Mouse (Mus musculus): ENCODE measurements around the gene Olfr288. TPM values are rescaled to one million over a fixed set of nuclear protein-coding genes. Genes with fewer than 3 reads are reported as not detected.
A peak's percentile ranks its signal among the peaks of the same experiment; 100 is the strongest.

Olfr288 gene
- polyA plus RNA-seq, 1 experiment from 2014 or later, result not detected

DNA sequence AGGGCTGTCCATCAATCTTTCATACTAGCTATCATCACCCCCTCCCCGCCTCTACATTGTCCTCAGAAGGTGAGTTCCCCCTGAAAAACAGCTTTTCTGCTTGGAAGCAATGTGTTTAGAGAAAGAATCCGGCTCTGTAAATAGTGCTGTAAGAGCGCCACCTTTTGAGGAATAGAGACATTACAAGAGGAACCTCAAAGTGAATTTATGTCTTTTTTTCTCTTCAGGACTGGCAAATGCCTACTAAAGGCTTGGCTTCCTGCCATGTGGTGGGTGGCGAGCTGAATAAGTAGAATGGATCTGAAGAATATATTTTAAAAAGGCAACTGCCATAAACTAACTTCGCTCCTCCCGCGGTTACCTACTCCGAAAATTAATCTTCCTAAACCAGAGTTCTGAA lies 21.5 kb downstream of the Olfr288 start:
- Histone ChIP-seq H3K9ac (ENCODE audit: low read length) (no peak overlapping the region), H3K9me3 (ENCODE audit: control insufficient read depth, low read length) (no peaks in the 10 kb centered on the region), H3K27ac (replicated peaks in 1 of 2; ENCODE audit: control insufficient read depth in 1 of 2, insufficient read depth in 1 of 2, low read depth in 2 of 2, low read length in 2 of 2) (no peak overlapping the region), H3K4me2 (ENCODE audit: low read length) (no peak overlapping the region), H3K4me1 (ENCODE audit: control insufficient read depth in 2 of 2, insufficient read depth in 2 of 2, low read length in 2 of 2) (no peaks in the 10 kb centered on the region), H3K27me3 (ENCODE audit: control insufficient read depth, insufficient read depth, low read length) (peaks cover 30% of the 10 kb centered on the region), H3K36me3 (ENCODE audit: control insufficient read depth, insufficient read depth, low read length) (no peaks in the 10 kb centered on the region), H3K4me3 (ENCODE audit: control insufficient read depth in 1 of 2, insufficient read depth in 1 of 2, low read depth in 1 of 2, low read length in 2 of 2) (no peak overlapping the region)
- 43% methylated on average over 8 of the region's 8 CpGs for WGBS
- no peak for ATAC-seq (ENCODE audit: insufficient number of reproducible peaks, insufficient read depth, low FRiP score, low read depth)

DNA sequence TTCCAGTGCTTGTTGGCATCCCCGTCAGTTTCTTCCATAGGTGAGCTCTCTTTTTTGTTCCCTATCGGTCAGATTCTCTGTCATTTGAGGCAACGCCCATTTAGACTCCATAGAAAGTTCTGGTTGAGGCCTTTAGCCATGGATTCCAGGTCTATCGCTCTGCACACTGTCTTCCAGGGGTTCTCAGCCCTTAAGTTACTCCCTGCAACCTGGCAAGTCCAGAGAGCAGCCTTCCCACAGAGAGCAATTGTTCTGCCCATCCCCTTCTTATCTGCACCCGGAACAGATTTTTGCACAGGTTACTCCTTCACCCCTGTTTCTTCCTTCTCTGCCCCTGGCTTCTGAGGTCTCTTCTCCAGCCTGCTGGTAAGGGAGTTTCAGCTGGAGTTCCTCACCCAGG lies 23.2 kb downstream of the Olfr288 start:
- peaks cover 0 to 3% of the 10 kb centered on the region in 2 experiments; a peak in 1 of 4 replicates for H3K4me1 ChIP-seq (ENCODE audit: control insufficient read depth in 2 of 2, insufficient read depth in 2 of 2, low read length in 2 of 2)
- ATAC-seq (ENCODE audit: insufficient number of reproducible peaks, insufficient read depth, low FRiP score, low read depth), result no peak
- no peak overlapping the region for H3K9ac ChIP-seq (ENCODE audit: low read length)
- H3K4me3 ChIP-seq (ENCODE audit: control insufficient read depth in 1 of 2, insufficient read depth in 1 of 2, low read depth in 1 of 2, low read length in 2 of 2), result no peak overlapping the region
- H3K4me2 ChIP-seq (ENCODE audit: low read length), result no peak overlapping the region
- no peaks in the 10 kb centered on the region for H3K9me3 ChIP-seq (ENCODE audit: control insufficient read depth, low read length)
- peaks cover 45% of the 10 kb centered on the region for H3K27me3 ChIP-seq (ENCODE audit: control insufficient read depth, insufficient read depth, low read length)
- H3K36me3 ChIP-seq (ENCODE audit: control insufficient read depth, insufficient read depth, low read length), result no peaks in the 10 kb centered on the region
- H3K27ac ChIP-seq (replicated peaks in 1 of 2; ENCODE audit: control insufficient read depth in 1 of 2, insufficient read depth in 1 of 2, low read depth in 2 of 2, low read length in 2 of 2), result no peak overlapping the region
- WGBS, result 63% methylated on average over 5 of the region's 5 CpGs

DNA sequence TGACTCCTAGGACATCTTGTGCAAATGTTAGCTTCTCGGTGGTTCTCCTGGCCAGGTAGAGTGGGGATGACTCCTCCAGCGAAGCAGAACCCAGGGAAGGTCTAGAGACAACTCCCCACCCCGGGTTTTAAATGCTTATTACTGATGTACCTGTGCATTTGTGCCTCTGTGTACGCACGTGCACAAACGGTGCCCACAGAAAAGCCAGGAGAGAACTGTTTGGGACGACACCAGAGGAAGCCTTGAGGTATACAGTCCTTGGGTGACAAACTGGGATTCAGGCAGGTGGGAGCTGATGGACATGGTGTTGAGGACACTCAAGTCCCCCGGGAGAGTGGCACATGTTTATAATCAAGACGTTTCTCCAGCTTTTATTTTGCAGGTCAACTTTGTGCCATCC lies 24.4 kb downstream of the Olfr288 start:
- Histone ChIP-seq H3K4me1 (ENCODE audit: control insufficient read depth in 2 of 2, insufficient read depth in 2 of 2, low read length in 2 of 2) (peaks cover 0 to 7% of the 10 kb centered on the region in 2 experiments), H3K9me3 (ENCODE audit: control insufficient read depth, low read length) (no peaks in the 10 kb centered on the region), H3K4me2 (ENCODE audit: low read length) (no peak overlapping the region), H3K27ac (replicated peaks in 1 of 2; ENCODE audit: control insufficient read depth in 1 of 2, insufficient read depth in 1 of 2, low read depth in 2 of 2, low read length in 2 of 2) (no peak overlapping the region), H3K27me3 (ENCODE audit: control insufficient read depth, insufficient read depth, low read length) (peaks cover 54% of the 10 kb centered on the region), H3K4me3 (ENCODE audit: control insufficient read depth in 1 of 2, insufficient read depth in 1 of 2, low read depth in 1 of 2, low read length in 2 of 2) (no peak overlapping the region), H3K36me3 (ENCODE audit: control insufficient read depth, insufficient read depth, low read length) (no peaks in the 10 kb centered on the region), H3K9ac (ENCODE audit: low read length) (no peak overlapping the region)
- WGBS, result 68% methylated on average over 9 of the region's 9 CpGs
- no peak for ATAC-seq (ENCODE audit: insufficient number of reproducible peaks, insufficient read depth, low FRiP score, low read depth)

DNA sequence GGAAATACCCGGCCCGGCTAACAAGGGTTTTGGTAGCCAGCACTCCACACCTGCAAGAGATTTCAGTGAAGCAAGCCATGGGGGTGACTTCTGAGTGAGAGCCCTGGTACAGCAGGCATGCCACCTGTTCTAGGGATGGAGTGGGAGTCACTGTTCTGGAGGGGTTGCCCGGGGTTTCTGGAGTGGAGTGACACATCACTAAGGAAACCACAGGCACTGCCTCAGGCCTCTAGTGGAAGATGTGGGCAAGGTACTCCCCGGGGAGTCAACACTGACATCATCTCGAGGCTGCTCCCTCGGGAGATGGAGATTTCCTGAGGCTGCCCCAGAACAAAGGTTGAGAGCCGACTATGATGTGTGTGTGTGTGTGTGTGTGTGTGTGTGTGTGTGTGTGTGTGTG lies 25.0 kb downstream of the Olfr288 start:
- Histone ChIP-seq H3K4me1 (ENCODE audit: control insufficient read depth in 2 of 2, insufficient read depth in 2 of 2, low read length in 2 of 2) (peaks cover 0 to 7% of the 10 kb centered on the region in 2 experiments), H3K36me3 (ENCODE audit: control insufficient read depth, insufficient read depth, low read length) (no peaks in the 10 kb centered on the region), H3K27me3 (ENCODE audit: control insufficient read depth, insufficient read depth, low read length) (peaks cover 59% of the 10 kb centered on the region), H3K4me3 (ENCODE audit: control insufficient read depth in 1 of 2, insufficient read depth in 1 of 2, low read depth in 1 of 2, low read length in 2 of 2) (no peak overlapping the region), H3K27ac (replicated peaks in 1 of 2; ENCODE audit: control insufficient read depth in 1 of 2, insufficient read depth in 1 of 2, low read depth in 2 of 2, low read length in 2 of 2) (no peak overlapping the region), H3K9me3 (ENCODE audit: control insufficient read depth, low read length) (no peaks in the 10 kb centered on the region), H3K4me2 (ENCODE audit: low read length) (no peak overlapping the region), H3K9ac (ENCODE audit: low read length) (no peak overlapping the region)
- ATAC-seq (ENCODE audit: insufficient number of reproducible peaks, insufficient read depth, low FRiP score, low read depth), result no peak
- 30% methylated on average over 7 of the region's 7 CpGs for WGBS

DNA sequence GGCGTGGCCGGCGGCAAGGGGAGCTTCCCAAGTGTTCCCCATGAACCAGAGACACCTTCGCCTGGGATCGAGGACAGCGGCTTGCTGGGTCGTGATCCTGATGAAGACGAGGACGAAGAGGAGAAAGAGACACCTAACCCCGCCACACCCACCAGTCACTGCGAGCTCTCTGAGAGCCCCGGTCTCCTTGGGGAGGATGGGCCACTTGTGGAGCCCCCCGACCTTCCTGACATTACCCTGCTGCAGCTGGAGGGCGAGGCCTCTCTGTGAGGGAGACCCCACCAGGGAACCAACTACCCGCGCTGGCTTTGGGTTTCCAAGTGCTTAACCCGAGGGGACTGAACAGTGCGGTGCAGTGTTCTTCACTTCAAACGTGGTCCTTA lies 26.7 kb downstream of the Olfr288 start:
- H3K9ac ChIP-seq (ENCODE audit: low read length), result no peak overlapping the region
- no peaks in the 10 kb centered on the region for H3K9me3 ChIP-seq (ENCODE audit: control insufficient read depth, low read length)
- peaks cover 0 to 7% of the 10 kb centered on the region in 2 experiments for H3K4me1 ChIP-seq (ENCODE audit: control insufficient read depth in 2 of 2, insufficient read depth in 2 of 2, low read length in 2 of 2)
- H3K4me2 ChIP-seq (ENCODE audit: low read length), result peak overlapping the region; percentile 92
- no peaks in the 10 kb centered on the region for H3K36me3 ChIP-seq (ENCODE audit: control insufficient read depth, insufficient read depth, low read length)
- H3K4me3 ChIP-seq (ENCODE audit: control insufficient read depth in 1 of 2, insufficient read depth in 1 of 2, low read depth in 1 of 2, low read length in 2 of 2), result peak overlapping the region; percentile 48 to 51; a peak in 3 of 4 replicates
- 12% methylated on average over 19 of the region's 19 CpGs for WGBS
- H3K27ac ChIP-seq (replicated peaks in 1 of 2; ENCODE audit: control insufficient read depth in 1 of 2, insufficient read depth in 1 of 2, low read depth in 2 of 2, low read length in 2 of 2), result no peak overlapping the region
- peaks cover 60% of the 10 kb centered on the region for H3K27me3 ChIP-seq (ENCODE audit: control insufficient read depth, insufficient read depth, low read length)
- no peak for ATAC-seq (ENCODE audit: insufficient number of reproducible peaks, insufficient read depth, low FRiP score, low read depth)

DNA sequence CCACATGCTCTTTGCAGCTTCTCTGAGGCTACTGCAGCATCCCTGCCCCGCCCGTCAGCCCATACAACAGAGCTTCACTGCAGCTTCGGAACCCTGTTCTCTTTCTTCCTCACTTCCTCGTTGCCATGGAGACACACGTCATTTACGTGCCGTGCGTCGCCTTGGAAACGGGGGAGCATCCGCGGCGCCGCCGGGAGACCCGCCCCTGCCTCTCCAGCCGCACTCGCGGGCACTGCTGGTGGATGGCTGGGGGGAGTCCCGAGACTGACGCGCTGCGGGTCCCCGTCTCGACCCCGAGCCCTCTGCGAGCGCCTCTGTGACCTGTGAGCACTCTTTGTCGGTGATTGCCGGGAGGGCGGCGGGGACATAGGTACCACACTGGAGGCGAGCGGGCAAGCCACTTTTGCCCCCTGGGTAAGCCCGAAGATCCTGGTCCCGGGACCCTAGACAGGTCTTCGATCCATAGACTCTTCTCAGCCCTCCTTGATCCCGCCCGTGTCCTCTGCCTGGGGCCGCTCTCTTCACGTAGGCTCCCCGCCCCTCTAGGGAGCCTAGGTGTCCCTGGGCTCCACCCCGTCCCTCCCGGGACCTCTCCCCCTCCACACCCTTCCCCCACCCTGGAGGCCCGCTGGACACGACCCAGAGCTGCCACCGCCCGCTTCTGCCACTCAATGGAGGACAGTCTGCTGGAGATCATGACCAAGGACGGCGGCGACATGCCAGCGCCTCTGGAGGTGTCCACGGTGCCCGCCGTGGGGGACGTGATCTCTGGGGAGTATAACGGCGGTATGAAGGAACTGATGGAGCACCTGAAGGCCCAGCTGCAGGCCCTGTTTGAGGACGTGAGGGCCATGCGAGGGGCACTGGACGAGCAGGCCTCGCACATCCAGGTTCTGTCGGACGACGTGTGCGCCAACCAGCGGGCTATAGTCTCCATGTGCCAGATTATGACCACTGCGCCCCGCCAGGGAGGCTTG lies 27.4 kb downstream of the Olfr288 start:
- WGBS, result 1% methylated on average over 69 of the region's 69 CpGs
- Histone ChIP-seq H3K4me3 (ENCODE audit: control insufficient read depth in 1 of 2, insufficient read depth in 1 of 2, low read depth in 1 of 2, low read length in 2 of 2) (peak overlapping the region; percentile 48 to 51), H3K4me2 (ENCODE audit: low read length) (peak overlapping the region; percentile 92), H3K27me3 (ENCODE audit: control insufficient read depth, insufficient read depth, low read length) (peaks cover 60% of the 10 kb centered on the region), H3K9me3 (ENCODE audit: control insufficient read depth, low read length) (no peaks in the 10 kb centered on the region), H3K4me1 (ENCODE audit: control insufficient read depth in 2 of 2, insufficient read depth in 2 of 2, low read length in 2 of 2) (peaks cover 0 to 7% of the 10 kb centered on the region in 2 experiments), H3K27ac (replicated peaks in 1 of 2; ENCODE audit: control insufficient read depth in 1 of 2, insufficient read depth in 1 of 2, low read depth in 2 of 2, low read length in 2 of 2) (no peak overlapping the region), H3K36me3 (ENCODE audit: control insufficient read depth, insufficient read depth, low read length) (no peaks in the 10 kb centered on the region), H3K9ac (ENCODE audit: low read length) (peak overlapping the region; percentile 52)
- ATAC-seq (ENCODE audit: insufficient number of reproducible peaks, insufficient read depth, low FRiP score, low read depth), result peak; percentile 57; the same call in 1 of the 2 replicates

DNA sequence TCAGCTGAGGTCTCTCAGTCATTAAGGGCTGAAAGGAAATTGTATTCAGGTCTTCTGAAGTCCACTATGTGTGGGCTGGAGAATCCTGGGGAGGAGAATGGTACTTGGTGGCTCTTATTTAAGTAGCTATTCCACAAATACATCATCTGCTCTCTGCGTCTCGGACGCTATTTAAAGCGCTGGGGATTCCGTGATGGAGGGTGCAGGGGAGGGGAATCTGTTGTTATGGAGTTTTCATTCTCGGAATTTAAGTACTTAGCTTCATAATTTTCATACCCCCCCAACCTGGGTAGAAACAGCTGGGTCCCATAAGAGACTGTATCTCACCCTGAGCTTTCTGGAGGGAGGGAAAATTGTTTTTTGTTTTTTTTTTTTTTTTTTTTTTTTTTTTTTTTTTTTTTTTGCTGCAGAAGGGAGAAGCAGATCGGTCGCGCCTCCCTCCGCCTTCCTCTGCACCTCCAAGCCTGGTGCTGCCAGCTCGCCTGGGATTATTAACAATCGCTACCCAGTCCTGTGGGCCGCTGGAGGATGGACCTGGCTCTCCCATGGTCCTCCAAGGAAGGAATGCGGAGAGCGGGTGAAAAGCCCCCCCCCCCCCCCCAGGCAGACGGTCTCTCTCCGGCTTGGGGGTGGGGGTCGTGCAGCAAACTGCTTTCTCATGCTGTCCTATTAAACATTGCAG lies 28.2 kb downstream of the Olfr288 start, which contains the start of gene Ccdc184:
Gene Ccdc184 (plus strand): TSS at position 196 of the 682 bp plus-strand sequence.
- H3K36me3 ChIP-seq (ENCODE audit: control insufficient read depth, insufficient read depth, low read length), result no peaks in the 10 kb centered on the region
- H3K4me2 ChIP-seq (ENCODE audit: low read length), result peak within 1 kb of the TSS; percentile 92
- H3K9me3 ChIP-seq (ENCODE audit: control insufficient read depth, low read length), result no peaks in the 10 kb centered on the region
- peaks cover 54% of the 10 kb centered on the region for H3K27me3 ChIP-seq (ENCODE audit: control insufficient read depth, insufficient read depth, low read length)
- H3K9ac ChIP-seq (ENCODE audit: low read length), result peak within 1 kb of the TSS; percentile 52
- H3K4me3 ChIP-seq (ENCODE audit: control insufficient read depth in 1 of 2, insufficient read depth in 1 of 2, low read depth in 1 of 2, low read length in 2 of 2), result peak within 1 kb of the TSS; percentile 48 to 51
- 4% methylated on average over 16 of the region's 18 CpGs for WGBS
- H3K4me1 ChIP-seq (ENCODE audit: control insufficient read depth in 2 of 2, insufficient read depth in 2 of 2, low read length in 2 of 2), result peaks cover 4 to 14% of the 10 kb centered on the region in 2 experiments
- no peak within 1 kb of the TSS for H3K27ac ChIP-seq (replicated peaks in 1 of 2; ENCODE audit: control insufficient read depth in 1 of 2, insufficient read depth in 1 of 2, low read depth in 2 of 2, low read length in 2 of 2)
- ATAC-seq (ENCODE audit: insufficient number of reproducible peaks, insufficient read depth, low FRiP score, low read depth), result no peak
